Mouse (Mus musculus) liver, embryonic 13.5 days (tissue): ENCODE results near the gene Rabep1. TPM values are rescaled to one million over a fixed set of nuclear protein-coding genes. Genes with fewer than 3 reads are reported as not detected.
"Not testable (repeated sequence)": the region's sequence is repeated elsewhere in the genome, so short reads cannot be mapped to it uniquely, and the experiment has no call there.

ENCODE experiments used
- ATAC-seq: fragments of 200-750 bp; cut with Nextera tagmentation; 2 replicates; pipeline ENCODE4 v1.8.0; 2017; ENCODE audit warnings: low read depth, mild to moderate bottlenecking, moderate number of reproducible peaks, moderate library complexity
- DNase-seq: peaks from one replicate; pipeline ENCODE4 v3.0.0; 2022
- H3K27ac ChIP-seq: fragments of 300-500 bp; sonication (generic); 2 replicates; pipeline ENCODE4 v1.5.1; 2015; ENCODE audit warnings: moderate library complexity, mild to moderate bottlenecking, inconsistent platforms
- H3K27me3 ChIP-seq: fragments of 300-500 bp; sonication (generic); 2 replicates; pipeline ENCODE4 v1.6.1; 2015; ENCODE audit warnings: mild to moderate bottlenecking, inconsistent platforms
- H3K36me3 ChIP-seq: fragments of 300-500 bp; sonication (generic); 2 replicates; pipeline ENCODE4 v1.6.1; 2015; ENCODE audit warnings: mild to moderate bottlenecking, inconsistent platforms
- H3K4me1 ChIP-seq: fragments of 300-500 bp; sonication (generic); replicated peaks from 2 replicates; pipeline ENCODE4 v1.6.1; 2015; ENCODE audit warnings: inconsistent platforms
- H3K4me2 ChIP-seq: fragments of 300-500 bp; sonication (generic); 2 replicates; pipeline ENCODE4 v1.6.1; 2015; ENCODE audit warnings: inconsistent platforms, mild to moderate bottlenecking, moderate library complexity
- H3K4me3 ChIP-seq: fragments of 300-500 bp; sonication (generic); replicated peaks from 2 replicates; pipeline ENCODE4 v1.5.1; 2015; ENCODE audit warnings: mild to moderate bottlenecking, inconsistent platforms
- H3K9ac ChIP-seq: fragments of 300-500 bp; sonication (generic); 2 replicates; pipeline ENCODE4 v1.6.1; 2015; ENCODE audit warnings: mild to moderate bottlenecking, inconsistent platforms
- H3K9me3 ChIP-seq: fragments of 300-500 bp; sonication (generic); replicated peaks from 2 replicates; pipeline ENCODE4 v1.6.1; 2016; ENCODE audit warnings: inconsistent platforms
- WGBS: fragments of 180-500 bp; shearing (Covaris S2); methylation state at CpG from one replicate; pipeline ENCODE4 v1.1.7; 2015; ENCODE audit not compliant: insufficient replicate concordance; 5-methylcytosine and 5-hydroxymethylcytosine counted together
- polyA plus RNA-seq: library from polyadenylated mRNA; unstranded; fragments of >200 nt; fragmentation: Nextera tagmentation; extraction: Ambion mirVana; gene quantifications from 2 replicates; pipeline ENCODE4 v1.2.1, GENCODE M21; 2015

The Rabep1 gene
- polyA plus RNA-seq, 1 experiment from 2014 or later = 17.6 TPM

DNA sequence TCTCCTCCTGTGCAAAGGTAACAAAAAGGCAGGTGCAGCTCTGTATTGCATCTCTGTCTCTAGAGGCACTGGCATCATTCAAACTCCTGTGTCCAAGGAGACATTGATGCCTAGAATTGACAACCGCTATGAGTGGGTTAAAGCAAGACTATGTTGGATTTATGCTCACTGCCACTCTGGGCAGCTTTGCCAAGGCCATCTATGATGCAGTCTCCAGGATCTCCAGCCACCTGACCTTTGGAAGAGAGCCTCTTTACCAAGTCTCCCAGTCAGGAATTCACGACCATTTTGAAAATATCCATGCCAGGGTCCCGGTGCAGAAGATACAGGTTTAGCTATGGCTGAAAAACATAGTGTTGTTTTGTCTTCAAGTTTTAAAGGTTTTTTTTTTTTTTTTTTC is 24.7 kb downstream of the Rabep1 start:
- no peaks in the 10 kb centered on the region for H3K27me3 ChIP-seq
- H3K4me2 ChIP-seq = no peak overlapping the region
- no peak overlapping the region for H3K4me3 ChIP-seq
- DNase-seq = no peak
- H3K9ac ChIP-seq = no peak overlapping the region
- ATAC-seq = no peak
- no peaks in the 10 kb centered on the region for H3K9me3 ChIP-seq
- peaks cover 42% of the 10 kb centered on the region for H3K4me1 ChIP-seq
- 67% methylated on average over 3 of the region's 3 CpGs for WGBS
- no peaks in the 10 kb centered on the region for H3K36me3 ChIP-seq
- H3K27ac ChIP-seq = no peak overlapping the region

DNA sequence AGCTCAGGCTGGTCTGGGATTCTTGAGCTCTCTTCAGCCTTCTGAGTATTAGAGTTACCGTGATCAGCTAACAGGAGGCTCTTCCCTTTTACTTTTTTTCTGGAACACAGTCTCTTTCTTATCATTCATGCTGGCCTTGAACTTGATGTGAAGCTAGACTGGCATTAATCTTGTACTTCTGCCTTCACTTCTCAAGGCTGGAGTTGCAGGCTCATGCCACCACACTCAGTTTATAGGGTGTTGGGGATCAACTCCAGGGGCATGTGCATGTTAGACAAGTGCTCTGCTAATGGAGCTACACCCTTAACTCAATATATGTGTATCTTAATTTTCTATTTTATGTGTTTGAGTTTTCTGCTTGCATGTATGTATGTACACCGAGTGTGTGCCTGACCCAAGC is 25.2 kb downstream of the Rabep1 start:
- no peak overlapping the region for H3K4me3 ChIP-seq
- H3K27me3 ChIP-seq = no peaks in the 10 kb centered on the region
- H3K4me1 ChIP-seq = peaks cover 43% of the 10 kb centered on the region
- no peak overlapping the region for H3K9ac ChIP-seq
- no peak overlapping the region for H3K4me2 ChIP-seq
- ATAC-seq (no peak), DNase-seq (no peak)
- no peaks in the 10 kb centered on the region for H3K9me3 ChIP-seq
- 58% methylated on average over 2 of the region's 2 CpGs for WGBS
- H3K36me3 ChIP-seq = no peaks in the 10 kb centered on the region
- no peak overlapping the region for H3K27ac ChIP-seq

DNA sequence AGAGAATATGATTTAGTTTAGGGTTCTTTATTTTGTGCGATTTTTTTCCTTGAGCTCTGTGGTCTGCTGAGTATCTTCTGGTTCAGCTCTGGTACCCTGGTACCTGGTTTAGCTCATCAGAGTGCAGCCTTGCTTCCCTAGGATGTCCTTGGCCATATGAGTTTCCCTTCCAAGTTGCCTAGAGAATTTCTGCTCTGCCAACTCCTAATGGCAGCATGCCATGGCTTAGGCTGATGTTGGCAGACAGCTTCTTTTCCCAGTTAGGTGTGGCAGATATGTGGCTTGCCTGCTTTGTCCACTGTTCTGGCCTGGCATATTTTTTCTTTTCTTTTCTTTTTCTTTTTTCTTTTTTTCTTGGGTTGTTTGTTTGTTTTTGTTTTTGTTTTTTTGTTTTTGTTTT is 25.8 kb downstream of the Rabep1 start:
- Histone ChIP-seq H3K9ac (no peak overlapping the region), H3K4me2 (no peak overlapping the region), H3K36me3 (no peaks in the 10 kb centered on the region), H3K4me1 (peaks cover 43% of the 10 kb centered on the region), H3K4me3 (no peak overlapping the region), H3K9me3 (no peaks in the 10 kb centered on the region), H3K27ac (no peak overlapping the region), H3K27me3 (no peaks in the 10 kb centered on the region)
- 89% methylated on average over 1 of the region's 1 CpGs for WGBS
- no peak for DNase-seq
- ATAC-seq = no peak

- Histone ChIP-seq H3K27ac (no peak overlapping the region), H3K4me2 (no peak overlapping the region), H3K4me3 (no peak overlapping the region), H3K27me3 (no peaks in the 10 kb centered on the region), H3K9ac (no peak overlapping the region), H3K9me3 (no peaks in the 10 kb centered on the region), H3K36me3 (no peaks in the 10 kb centered on the region), H3K4me1 (peaks cover 43% of the 10 kb centered on the region)
- no peak for ATAC-seq
- WGBS = 33% methylated on average over 1 of the region's 1 CpGs
- no peak for DNase-seq
Measured at GRCm38 (mm10) chr11:70871110-70871509, 26.5 kb downstream of the Rabep1 start.

DNA sequence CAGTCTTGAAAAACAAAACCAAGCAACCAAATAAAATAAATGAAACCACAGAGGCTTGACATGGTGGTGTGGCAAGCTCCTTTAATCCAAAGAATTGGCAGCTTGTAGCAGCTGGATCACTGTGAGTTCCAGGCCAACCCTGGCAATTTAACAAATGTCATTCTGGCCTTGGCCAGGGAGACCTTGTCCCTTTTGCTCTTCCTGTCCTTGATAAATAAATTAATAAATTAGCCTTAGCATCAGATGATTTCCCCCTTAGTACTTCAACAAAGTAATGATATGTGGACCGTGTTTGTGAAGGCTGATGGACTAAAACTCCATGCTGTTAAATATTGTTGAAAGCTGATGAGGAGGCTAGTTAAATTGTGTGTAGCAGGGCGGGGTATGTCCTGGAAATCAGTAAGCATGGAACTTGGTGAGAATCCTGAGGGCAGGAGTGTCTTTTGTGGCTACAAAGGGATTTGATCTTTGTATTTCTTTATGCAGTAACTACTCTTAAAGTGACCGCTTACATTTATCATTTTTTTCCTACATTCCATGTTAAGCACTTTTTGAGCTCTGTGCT is 27.3 kb downstream of the Rabep1 start:
- H3K4me2 ChIP-seq = no peak overlapping the region
- H3K27ac ChIP-seq = no peak overlapping the region
- no peaks in the 10 kb centered on the region for H3K9me3 ChIP-seq
- peaks cover 43% of the 10 kb centered on the region for H3K4me1 ChIP-seq
- H3K4me3 ChIP-seq = no peak overlapping the region
- ATAC-seq = no peak
- no peak for DNase-seq
- H3K36me3 ChIP-seq = no peaks in the 10 kb centered on the region; the same call in 1 of the 2 replicates
- H3K9ac ChIP-seq = no peak overlapping the region
- 76% methylated on average over 3 of the region's 3 CpGs for WGBS
- no peaks in the 10 kb centered on the region for H3K27me3 ChIP-seq

DNA sequence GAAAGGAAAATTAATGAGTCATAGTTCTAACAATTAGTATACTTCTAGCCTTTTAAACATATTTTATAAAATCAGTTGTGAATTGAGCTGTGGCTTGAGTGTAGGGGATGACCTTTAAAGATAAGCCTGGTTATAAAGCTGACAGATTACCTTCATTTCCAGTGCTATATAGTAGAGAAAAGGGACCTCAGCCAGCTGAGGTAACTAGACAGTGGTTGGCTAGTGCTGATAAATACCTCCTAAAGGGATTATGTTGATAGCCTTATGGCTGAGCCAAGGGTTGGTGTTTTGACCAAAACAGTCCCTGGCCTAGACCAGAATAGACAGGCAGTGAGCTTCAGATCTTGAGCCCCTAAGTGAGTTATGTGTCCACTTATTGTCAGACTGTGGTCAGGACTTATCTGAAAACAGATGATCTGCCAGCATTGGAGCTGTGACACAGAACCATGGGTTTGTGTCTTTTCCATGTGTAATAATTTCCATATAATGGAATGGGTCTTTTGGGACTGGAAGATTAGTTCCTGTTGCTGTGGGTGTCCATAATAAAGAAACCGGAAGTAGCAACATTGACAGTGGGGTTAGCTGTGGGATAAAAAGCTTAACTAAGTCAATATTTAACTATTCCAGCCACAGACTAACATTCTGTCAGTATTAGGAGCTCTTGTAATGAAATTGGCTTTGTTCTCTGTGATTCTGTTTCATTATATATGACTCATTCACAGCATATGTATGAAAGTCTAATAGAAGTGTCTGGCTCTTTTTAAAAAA is 29.5 kb downstream of the Rabep1 start:
- H3K27me3 ChIP-seq = no peaks in the 10 kb centered on the region
- peaks cover 33% of the 10 kb centered on the region for H3K4me1 ChIP-seq
- 67% methylated on average over 1 of the region's 1 CpGs for WGBS
- H3K9me3 ChIP-seq = no peaks in the 10 kb centered on the region
- no peak overlapping the region for H3K9ac ChIP-seq
- no peak for DNase-seq
- H3K36me3 ChIP-seq = peaks cover 9% of the 10 kb centered on the region
- H3K4me2 ChIP-seq = no peak overlapping the region
- no peak for ATAC-seq
- peak overlapping the region; percentile 3; the same call in 1 of the 2 replicates for H3K27ac ChIP-seq
- H3K4me3 ChIP-seq = no peak overlapping the region

GRCm38 (mm10) chr11:70877670-70878069 is 33.1 kb downstream of the Rabep1 start:
- Histone ChIP-seq H3K9me3 (no peaks in the 10 kb centered on the region), H3K4me3 (no peak overlapping the region), H3K9ac (no peak overlapping the region), H3K27me3 (no peaks in the 10 kb centered on the region), H3K36me3 (peaks cover 16% of the 10 kb centered on the region), H3K27ac (no peak overlapping the region), H3K4me2 (no peak overlapping the region), H3K4me1 (peaks cover 11% of the 10 kb centered on the region)
- WGBS = 81% methylated on average over 7 of the region's 7 CpGs
- ATAC-seq = no peak
- DNase-seq = no peak

DNA sequence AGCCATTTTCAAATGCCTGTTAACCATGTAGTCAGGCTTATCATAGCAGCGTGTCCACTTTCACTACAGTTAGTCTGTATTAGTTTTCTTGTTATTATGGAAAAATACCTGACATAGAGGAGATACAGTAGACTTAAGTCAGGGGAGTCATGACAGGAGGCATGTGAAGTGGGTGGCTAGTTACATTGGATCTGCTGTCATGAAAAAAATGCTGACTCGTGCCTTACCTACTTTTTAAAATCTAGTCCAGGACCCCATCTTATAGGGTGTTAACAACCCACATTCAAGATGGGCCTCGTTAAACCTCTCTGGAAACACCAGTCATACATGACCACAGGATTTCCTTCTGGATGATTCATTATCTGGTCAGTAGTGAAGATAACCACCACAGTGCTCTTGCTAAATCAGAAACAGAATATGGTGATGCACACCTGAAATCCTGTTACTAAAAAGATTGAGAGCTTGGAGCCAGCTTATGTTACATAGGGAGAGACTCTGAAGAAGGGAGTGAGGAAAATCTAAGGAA is 38.4 kb downstream of the Rabep1 start:
- H3K27ac ChIP-seq = no peak overlapping the region
- DNase-seq = no peak
- no peak overlapping the region for H3K4me2 ChIP-seq
- no peaks in the 10 kb centered on the region for H3K9me3 ChIP-seq
- H3K4me3 ChIP-seq = no peak overlapping the region
- H3K36me3 ChIP-seq = peaks cover 25% of the 10 kb centered on the region
- H3K9ac ChIP-seq = no peak overlapping the region
- no peak for ATAC-seq
- no peaks in the 10 kb centered on the region for H3K4me1 ChIP-seq
- H3K27me3 ChIP-seq = no peaks in the 10 kb centered on the region
- 60% methylated on average over 3 of the region's 3 CpGs for WGBS

GRCm38 (mm10) chr11:70890643-70891042 is 46.1 kb downstream of the Rabep1 start:
- H3K4me1 ChIP-seq = no peaks in the 10 kb centered on the region
- H3K27me3 ChIP-seq = no peaks in the 10 kb centered on the region
- H3K4me2 ChIP-seq = no peak overlapping the region
- H3K4me3 ChIP-seq = no peak overlapping the region
- no peak overlapping the region for H3K9ac ChIP-seq
- H3K9me3 ChIP-seq = no peaks in the 10 kb centered on the region
- no peak overlapping the region for H3K27ac ChIP-seq
- WGBS = 62% methylated on average over 2 of the region's 2 CpGs
- DNase-seq (no peak), ATAC-seq (no peak)
- H3K36me3 ChIP-seq = peaks cover 39% of the 10 kb centered on the region

DNA sequence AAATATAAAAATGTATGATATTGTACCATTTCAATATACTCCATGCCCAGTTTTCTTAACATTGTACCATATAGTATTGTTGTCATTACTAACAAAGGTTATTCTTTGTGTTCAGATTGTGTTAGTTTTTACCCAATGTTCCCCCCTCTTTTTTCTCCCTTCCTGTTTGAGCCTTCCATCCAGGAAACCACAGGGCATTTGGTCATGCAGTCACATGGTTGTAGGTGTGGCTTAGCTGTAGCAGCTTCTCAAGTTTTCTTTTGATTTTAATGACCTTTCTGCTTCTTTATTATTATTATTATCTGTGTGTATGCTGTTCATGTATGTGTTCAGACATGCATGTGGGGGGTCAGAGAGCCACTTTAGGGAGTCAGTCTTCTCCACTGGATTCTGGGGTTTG is 47.0 kb downstream of the Rabep1 start:
- ATAC-seq = no peak
- Histone ChIP-seq H3K9me3 (no peaks in the 10 kb centered on the region), H3K27ac (no peak overlapping the region), H3K27me3 (no peaks in the 10 kb centered on the region), H3K4me1 (no peaks in the 10 kb centered on the region), H3K4me3 (no peak overlapping the region), H3K4me2 (no peak overlapping the region), H3K36me3 (peaks cover 43% of the 10 kb centered on the region), H3K9ac (no peak overlapping the region)
- no peak for DNase-seq

DNA sequence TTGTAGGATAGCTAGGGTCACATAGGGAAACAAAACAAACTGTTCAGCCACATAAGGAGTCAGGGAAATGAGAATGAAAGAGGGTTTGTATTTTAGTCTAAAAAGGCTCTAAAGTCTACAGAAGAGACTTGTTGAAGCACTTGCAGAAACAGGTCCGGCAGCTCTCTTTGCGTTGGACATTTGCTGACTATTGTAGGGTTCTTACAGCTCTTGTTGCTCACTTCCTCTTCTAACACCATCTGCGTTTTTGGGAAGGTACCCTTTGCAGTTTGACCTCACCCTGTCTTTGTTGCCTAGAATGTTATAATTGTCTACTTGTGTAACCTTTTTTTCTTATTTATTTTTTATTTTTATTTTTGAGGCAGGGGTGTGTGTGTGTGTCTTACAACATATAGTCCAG is 53.1 kb downstream of the Rabep1 start:
- no peaks in the 10 kb centered on the region for H3K4me1 ChIP-seq
- H3K27ac ChIP-seq = no peak overlapping the region
- no peak overlapping the region for H3K4me3 ChIP-seq
- 60% methylated on average over 3 of the region's 3 CpGs for WGBS
- no peak overlapping the region for H3K4me2 ChIP-seq
- no peak for DNase-seq
- no peaks in the 10 kb centered on the region for H3K9me3 ChIP-seq
- no peaks in the 10 kb centered on the region for H3K27me3 ChIP-seq
- no peak for ATAC-seq
- no peak overlapping the region for H3K9ac ChIP-seq
- peaks cover 38% of the 10 kb centered on the region for H3K36me3 ChIP-seq

DNA sequence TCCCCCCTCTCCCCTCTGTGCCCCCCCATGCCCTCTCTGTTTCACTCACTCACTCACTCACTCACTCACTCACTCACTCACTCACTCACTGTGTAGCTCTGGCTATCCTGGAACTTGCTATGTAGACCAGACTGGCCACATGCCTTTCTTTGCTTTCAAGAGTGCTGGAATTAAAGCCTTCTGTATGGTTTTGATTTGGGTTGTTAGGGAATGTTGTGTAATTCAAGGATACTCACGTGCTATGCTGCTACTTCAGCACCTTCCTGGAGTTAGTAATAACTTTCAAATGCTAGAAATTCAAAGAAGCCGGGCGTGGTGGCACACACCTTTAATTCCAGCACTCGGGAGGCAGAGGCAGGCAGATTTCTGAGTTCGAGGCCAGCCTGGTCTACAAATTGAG is 53.6 kb downstream of the Rabep1 start:
- H3K4me2 ChIP-seq, H3K9me3 ChIP-seq, H3K4me1 ChIP-seq, H3K4me3 ChIP-seq, H3K9ac ChIP-seq, ATAC-seq, DNase-seq, H3K27ac ChIP-seq, H3K27me3 ChIP-seq: not testable (repeated sequence)
- peaks cover 41% of the 10 kb centered on the region for H3K36me3 ChIP-seq
- 88% methylated on average over 5 of the region's 5 CpGs for WGBS
